In the genomic region with DNA sequence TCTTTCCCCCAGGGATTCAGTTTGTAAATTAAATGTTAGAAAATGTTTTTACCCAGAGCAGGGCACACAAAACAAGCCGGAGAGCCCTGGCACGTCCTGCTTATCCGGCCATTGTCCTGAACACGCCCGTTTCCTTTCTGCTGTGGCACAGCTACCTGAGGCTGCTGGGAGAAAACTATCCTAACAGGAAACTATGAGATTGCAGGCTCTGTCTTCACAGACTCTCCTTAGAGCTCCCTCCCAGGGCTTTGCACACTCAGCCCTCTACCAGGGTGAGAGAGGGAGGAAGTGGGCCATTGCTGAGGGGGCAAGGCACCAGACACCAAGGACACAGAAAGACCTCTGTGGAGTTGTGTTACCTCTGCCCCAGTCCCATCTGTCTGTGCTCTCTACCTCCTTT, we compare ENCODE assay signal across 11 mouse cellular contexts. TPM values are rescaled to one million over a fixed set of nuclear protein-coding genes. Genes with fewer than 3 reads are reported as not detected.
DNase-seq lines count a peak whose midpoint lies in the region; ATAC-seq and TF ChIP-seq lines count a peak whose summit lies in the region.
"Had no signal": no experiment of that assay in that cellular context is flagged by ENCODE, and none has a peak within 500 bp of the region (broad histone marks: within the 10 kb centered on the region; RNA-seq: fewer than 3 reads in every experiment).

No protein-coding gene starts in this region.

- no peaks in the 10 kb centered on the region for H3K27me3 ChIP-seq in hindbrain, embryonic 15.5 days
- no peaks in the 10 kb centered on the region for H3K27me3 ChIP-seq in hindbrain, embryonic 14.5 days (ENCODE audit: control insufficient read depth, insufficient read depth, low read length)
- H3K27me3 ChIP-seq in embryonic facial prominence, embryonic 11.5 days (ENCODE audit: control insufficient read depth, insufficient read depth, low read length): no peaks in the 10 kb centered on the region
- no peaks in the 10 kb centered on the region for H3K27me3 ChIP-seq in lung, postnatal 0 days (replicated peaks; ENCODE audit: insufficient read depth, low read length)
- no peaks in the 10 kb centered on the region for H3K27me3 ChIP-seq in forebrain, embryonic 14.5 days (replicated peaks; ENCODE audit: control insufficient read depth, insufficient read depth, low read length)

- H3K9me3 ChIP-seq in hindbrain, embryonic 15.5 days: no peaks in the 10 kb centered on the region
- no peaks in the 10 kb centered on the region for H3K9me3 ChIP-seq in hindbrain, embryonic 14.5 days (ENCODE audit: control insufficient read depth, low read length)
- no peaks in the 10 kb centered on the region for H3K9me3 ChIP-seq in embryonic facial prominence, embryonic 11.5 days (replicated peaks; ENCODE audit: control insufficient read depth, low read length)
- H3K9me3 ChIP-seq in lung, postnatal 0 days (ENCODE audit: low read length): no peaks in the 10 kb centered on the region
- no peaks in the 10 kb centered on the region for H3K9me3 ChIP-seq in forebrain, embryonic 14.5 days (replicated peaks; ENCODE audit: control insufficient read depth, low read length)

- peak; percentile 76 for TF ChIP-seq EP300 in lung, postnatal 0 days (IDR thresholded peaks at IDR 0.05)

- H3K4me1 ChIP-seq in hindbrain, embryonic 15.5 days (replicated peaks): no peaks in the 10 kb centered on the region
- no peaks in the 10 kb centered on the region for H3K4me1 ChIP-seq in hindbrain, embryonic 14.5 days (replicated peaks; ENCODE audit: control insufficient read depth, insufficient read depth, low read length)
- H3K4me1 ChIP-seq in embryonic facial prominence, embryonic 11.5 days (ENCODE audit: control insufficient read depth, insufficient read depth, low read length): no peaks in the 10 kb centered on the region; the same call in 1 of the 2 replicates
- H3K4me1 ChIP-seq in lung, postnatal 0 days (ENCODE audit: insufficient read depth, low read depth, low read length): peaks cover 23% of the 10 kb centered on the region; the same call in 1 of the 2 replicates
- no peaks in the 10 kb centered on the region for H3K4me1 ChIP-seq in forebrain, embryonic 14.5 days (ENCODE audit: control insufficient read depth, insufficient read depth, low read length)

- no peak for DNase-seq in hindbrain, embryonic 14.5 days (ENCODE audit: low spot score)
- DNase-seq in embryonic facial prominence, embryonic 11.5 days (ENCODE audit: low spot score): no peak
- DNase-seq in lung, postnatal 0 days (ENCODE audit: low spot score): peak; percentile 60
- no peak for DNase-seq in right cerebral cortex, postnatal 10 days (ENCODE audit: low spot score in 2 of 2)
- no peak for DNase-seq in right cerebral cortex, postnatal 25 days
- no peak for DNase-seq in forebrain, embryonic 14.5 days (ENCODE audit: low spot score)

- 82% methylated on average over 5 of the region's 5 CpGs for WGBS in hindbrain, embryonic 15.5 days
- WGBS in hindbrain, embryonic 14.5 days: 72% methylated on average over 5 of the region's 5 CpGs
- 60% methylated on average over 5 of the region's 5 CpGs for WGBS in embryonic facial prominence, embryonic 11.5 days
- 64% methylated on average over 5 of the region's 5 CpGs for WGBS in lung, postnatal 0 days
- 66% methylated on average over 5 of the region's 5 CpGs for WGBS in forebrain, embryonic 14.5 days

- H3K9ac ChIP-seq in hindbrain, embryonic 15.5 days: no peak overlapping the region
- no peak overlapping the region for H3K9ac ChIP-seq in hindbrain, embryonic 14.5 days
- H3K9ac ChIP-seq in embryonic facial prominence, embryonic 11.5 days (replicated peaks; ENCODE audit: low read length): no peak overlapping the region
- no peak overlapping the region for H3K9ac ChIP-seq in lung, postnatal 0 days (replicated peaks; ENCODE audit: low read depth)
- H3K9ac ChIP-seq in forebrain, embryonic 14.5 days (ENCODE audit: low read length): no peak overlapping the region
- H3K9ac ChIP-seq: liver, embryonic 14.5 days had no signal

- no peak for TF ChIP-seq CTCF in lung, postnatal 0 days (IDR thresholded peaks at IDR 0.05)

- H3K4me2 ChIP-seq in hindbrain, embryonic 15.5 days: no peak overlapping the region
- H3K4me2 ChIP-seq in hindbrain, embryonic 14.5 days (replicated peaks): no peak overlapping the region
- no peak overlapping the region for H3K4me2 ChIP-seq in embryonic facial prominence, embryonic 11.5 days (ENCODE audit: low read depth, low read length)
- H3K4me2 ChIP-seq in lung, postnatal 0 days (replicated peaks; ENCODE audit: low read depth, low read length): no peak overlapping the region
- H3K4me2 ChIP-seq in forebrain, embryonic 14.5 days (ENCODE audit: low read length): no peak overlapping the region

- peak; percentile 15; the same call in 1 of the 2 replicates for ATAC-seq in hindbrain, embryonic 15.5 days (ENCODE audit: low FRiP score, low read depth)
- ATAC-seq in hindbrain, embryonic 14.5 days (ENCODE audit: low FRiP score): no peak
- no peak for ATAC-seq in embryonic facial prominence, embryonic 11.5 days (replicated peaks; ENCODE audit: insufficient number of reproducible peaks, low FRiP score, low TSS enrichment, low read depth)
- ATAC-seq in hematopoietic stem cell, adult 5-6 weeks (replicated peaks in 1 of 2; ENCODE audit: insufficient read depth in 1 of 2, low FRiP score in 2 of 2, low TSS enrichment in 1 of 2, low read depth in 1 of 2, poor library complexity in 2 of 2, severe bottlenecking in 2 of 2): peak; percentile 19 to 31; a peak in 2 of 4 replicates
- peak; percentile 56 for ATAC-seq in lung, postnatal 0 days
- ATAC-seq in forebrain, embryonic 14.5 days: no peak
- ATAC-seq: activated CD4-positive, CD25-positive, alpha-beta regulatory T cell, adult 4 months had no signal

- no peak overlapping the region for H3K4me3 ChIP-seq in hindbrain, embryonic 15.5 days
- H3K4me3 ChIP-seq in hindbrain, embryonic 14.5 days (replicated peaks; ENCODE audit: low read length): no peak overlapping the region
- H3K4me3 ChIP-seq in embryonic facial prominence, embryonic 11.5 days (ENCODE audit: low read depth, low read length): no peak overlapping the region
- no peak overlapping the region for H3K4me3 ChIP-seq in lung, postnatal 0 days (ENCODE audit: low read depth, low read length)
- H3K4me3 ChIP-seq in forebrain, embryonic 14.5 days (ENCODE audit: low read depth, low read length): no peak overlapping the region

- H3K36me3 ChIP-seq in hindbrain, embryonic 15.5 days: no peaks in the 10 kb centered on the region
- no peaks in the 10 kb centered on the region for H3K36me3 ChIP-seq in hindbrain, embryonic 14.5 days (replicated peaks; ENCODE audit: control insufficient read depth, insufficient read depth)
- H3K36me3 ChIP-seq in embryonic facial prominence, embryonic 11.5 days (replicated peaks; ENCODE audit: control insufficient read depth, insufficient read depth, low read depth, low read length): no peaks in the 10 kb centered on the region
- no peaks in the 10 kb centered on the region; the same call in 1 of the 2 replicates for H3K36me3 ChIP-seq in lung, postnatal 0 days (ENCODE audit: insufficient read depth, low read length)
- H3K36me3 ChIP-seq in forebrain, embryonic 14.5 days (ENCODE audit: control insufficient read depth, insufficient read depth, low read length): no peaks in the 10 kb centered on the region

- no peak overlapping the region for H3K27ac ChIP-seq in hindbrain, embryonic 15.5 days (replicated peaks)
- H3K27ac ChIP-seq in hindbrain, embryonic 14.5 days: no peak overlapping the region
- 0 out of 2 replicates have a peak overlapping the region, but pooled peaks have one; percentile 16 for H3K27ac ChIP-seq in embryonic facial prominence, embryonic 11.5 days (replicated peaks; ENCODE audit: low read depth, low read length)
- peak overlapping the region; percentile 84 for H3K27ac ChIP-seq in lung, postnatal 0 days (ENCODE audit: low read length)
- H3K27ac ChIP-seq in forebrain, embryonic 14.5 days (ENCODE audit: low read depth, low read length): no peak overlapping the region
- H3K27ac ChIP-seq: liver, embryonic 14.5 days had no signal

RNA-seq across cellular contexts. Expression of gene Tnfrsf1a, which starts 8.9 kb away (rescaled TPM):
- 14.8 and 16.6 TPM in 2 replicates for polyA plus RNA-seq in hindbrain, embryonic 15.5 days (2015; fragmentation: Nextera tagmentation; extraction: Ambion mirVana)
- 15.4 and 16.6 TPM in 2 replicates for polyA plus RNA-seq in hindbrain, embryonic 14.5 days (2014; fragmentation: Nextera tagmentation; extraction: Ambion mirVana)
- 36.6 and 39.5 TPM in 2 replicates for polyA plus RNA-seq in embryonic facial prominence, embryonic 11.5 days (2014; fragmentation: Nextera tagmentation; extraction: Ambion mirVana)
- 27.6 and 47.9 TPM in 2 replicates for total RNA-seq in hematopoietic stem cell, adult 5-6 weeks (2017)
- polyA plus RNA-seq in lung, postnatal 0 days (2015; fragmentation: Nextera tagmentation; extraction: Ambion mirVana): 107 and 108 TPM in 2 replicates
- 14.2 and 16.2 TPM in 2 replicates for polyA plus RNA-seq in forebrain, embryonic 14.5 days (2014; fragmentation: Nextera tagmentation; extraction: Ambion mirVana)

RNA-seq across cellular contexts. Expression of gene Scnn1a, which starts 19.8 kb away (rescaled TPM):
- 0.41 and 0.66 TPM in 2 replicates for polyA plus RNA-seq in hindbrain, embryonic 15.5 days (2015; fragmentation: Nextera tagmentation; extraction: Ambion mirVana)
- polyA plus RNA-seq in hindbrain, embryonic 14.5 days (2014; fragmentation: Nextera tagmentation; extraction: Ambion mirVana): 0.50 and 0.53 TPM in 2 replicates
- 0.88 and 1.1 TPM in 2 replicates for polyA plus RNA-seq in embryonic facial prominence, embryonic 11.5 days (2014; fragmentation: Nextera tagmentation; extraction: Ambion mirVana)
- 0.79 and 1.1 TPM in 2 replicates for total RNA-seq in hematopoietic stem cell, adult 5-6 weeks (2017)
- polyA plus RNA-seq in lung, postnatal 0 days (2015; fragmentation: Nextera tagmentation; extraction: Ambion mirVana): 106 and 123 TPM in 2 replicates
- 0.29 and 0.37 TPM in 2 replicates for polyA plus RNA-seq in forebrain, embryonic 14.5 days (2014; fragmentation: Nextera tagmentation; extraction: Ambion mirVana)
- polyA plus RNA-seq: activated CD4-positive, CD25-positive, alpha-beta regulatory T cell, adult 4 months had no signal

RNA-seq across cellular contexts. Expression of gene Ltbr, which starts 26.6 kb away (rescaled TPM):
- polyA plus RNA-seq in hindbrain, embryonic 15.5 days (2015; fragmentation: Nextera tagmentation; extraction: Ambion mirVana): 15.3 and 15.6 TPM in 2 replicates
- 14.8 and 14.9 TPM in 2 replicates for polyA plus RNA-seq in hindbrain, embryonic 14.5 days (2014; fragmentation: Nextera tagmentation; extraction: Ambion mirVana)
- 22.8 and 24.3 TPM in 2 replicates for polyA plus RNA-seq in embryonic facial prominence, embryonic 11.5 days (2014; fragmentation: Nextera tagmentation; extraction: Ambion mirVana)
- 18.6 and 68.1 TPM in 2 replicates for total RNA-seq in hematopoietic stem cell, adult 5-6 weeks (2017)
- polyA plus RNA-seq in lung, postnatal 0 days (2015; fragmentation: Nextera tagmentation; extraction: Ambion mirVana): 96.7 and 100 TPM in 2 replicates
- 10.8 and 12.9 TPM in 2 replicates for polyA plus RNA-seq in forebrain, embryonic 14.5 days (2014; fragmentation: Nextera tagmentation; extraction: Ambion mirVana)
- polyA plus RNA-seq: activated CD4-positive, CD25-positive, alpha-beta regulatory T cell, adult 4 months had no signal

RNA-seq across cellular contexts. Expression of gene Plekhg6, which starts 40.3 kb away (rescaled TPM):
- polyA plus RNA-seq in hindbrain, embryonic 15.5 days (2015; fragmentation: Nextera tagmentation; extraction: Ambion mirVana): 0.16 and 0.29 TPM in 2 replicates
- polyA plus RNA-seq in hindbrain, embryonic 14.5 days (2014; fragmentation: Nextera tagmentation; extraction: Ambion mirVana): 0.10 and 0.23 TPM in 2 replicates
- polyA plus RNA-seq in embryonic facial prominence, embryonic 11.5 days (2014; fragmentation: Nextera tagmentation; extraction: Ambion mirVana): 0.08 and 0.20 TPM in 2 replicates
- total RNA-seq in hematopoietic stem cell, adult 5-6 weeks (2017): 0.19 and 0.25 TPM in 2 replicates
- polyA plus RNA-seq in lung, postnatal 0 days (2015; fragmentation: Nextera tagmentation; extraction: Ambion mirVana): 0.50 and 0.82 TPM in 2 replicates
- polyA plus RNA-seq in forebrain, embryonic 14.5 days (2014; fragmentation: Nextera tagmentation; extraction: Ambion mirVana): 0.16 TPM in 1 of 2 replicates, not detected in the other
- polyA plus RNA-seq: activated CD4-positive, CD25-positive, alpha-beta regulatory T cell, adult 4 months had no signal

RNA-seq across cellular contexts. Expression of gene Tuba3a, which starts 54.4 kb away (rescaled TPM):
- not detected in 2 replicates for polyA plus RNA-seq in hindbrain, embryonic 15.5 days (2015; fragmentation: Nextera tagmentation; extraction: Ambion mirVana)
- polyA plus RNA-seq in hindbrain, embryonic 14.5 days (2014; fragmentation: Nextera tagmentation; extraction: Ambion mirVana): not detected in 2 replicates
- polyA plus RNA-seq in embryonic facial prominence, embryonic 11.5 days (2014; fragmentation: Nextera tagmentation; extraction: Ambion mirVana): 0.22 TPM in 1 of 2 replicates, not detected in the other
- not detected in 2 replicates for total RNA-seq in hematopoietic stem cell, adult 5-6 weeks (2017)
- polyA plus RNA-seq in lung, postnatal 0 days (2015; fragmentation: Nextera tagmentation; extraction: Ambion mirVana): not detected in 2 replicates
- polyA plus RNA-seq in forebrain, embryonic 14.5 days (2014; fragmentation: Nextera tagmentation; extraction: Ambion mirVana): 0.15 TPM in 1 of 2 replicates, not detected in the other
- polyA plus RNA-seq: liver, embryonic 14.5 days; small intestine, adult 2 months had no signal

Comparison
In these comparisons a context has a peak if more than half of its experiments do, and no peak if none do; other contexts are left out.
1. ATAC-seq: peak in hindbrain, embryonic 15.5 days (single experiment), hematopoietic stem cell, adult 5-6 weeks (2 of 2) and lung, postnatal 0 days (single experiment); none in hindbrain, embryonic 14.5 days (single experiment), embryonic facial prominence, embryonic 11.5 days (single experiment) and forebrain, embryonic 14.5 days (single experiment).
2. H3K27ac ChIP-seq: peak in embryonic facial prominence, embryonic 11.5 days (single experiment) and lung, postnatal 0 days (single experiment); none in hindbrain, embryonic 15.5 days (single experiment), hindbrain, embryonic 14.5 days (single experiment) and forebrain, embryonic 14.5 days (single experiment).
3. RNA of gene Scnn1a, which starts 19.8 kb away (polyA plus RNA-seq): 106 to 123 TPM in lung, postnatal 0 days; 0.88 to 1.1 TPM in embryonic facial prominence, embryonic 11.5 days, 0.50 to 0.53 TPM in hindbrain, embryonic 14.5 days, 0.41 to 0.66 TPM in hindbrain, embryonic 15.5 days and 0.29 to 0.37 TPM in forebrain, embryonic 14.5 days; every median in the first group is over 10 times any median in the second.